Mouse (Mus musculus): ENCODE measurements around the gene Dcaf1. TPM values are rescaled to one million over a fixed set of nuclear protein-coding genes. Genes with fewer than 3 reads are reported as not detected.

The Dcaf1 gene
- polyA plus RNA-seq, 1 experiment from 2014 or later = 28.6 TPM

- Histone ChIP-seq H3K9me3 (ENCODE audit: control insufficient read depth, low read length) (no peaks in the 10 kb centered on the region), H3K4me1 (ENCODE audit: control insufficient read depth, insufficient read depth, low read length) (no peaks in the 10 kb centered on the region), H3K4me2 (no peak overlapping the region), H3K36me3 (ENCODE audit: control insufficient read depth, insufficient read depth, low read length) (peaks cover 20% of the 10 kb centered on the region), H3K27me3 (ENCODE audit: control insufficient read depth, insufficient read depth, low read length) (no peaks in the 10 kb centered on the region), H3K4me3 (ENCODE audit: low read depth, low read length) (no peak overlapping the region), H3K27ac (ENCODE audit: low read depth, low read length) (no peak overlapping the region), H3K9ac (ENCODE audit: low read length) (no peak overlapping the region)
- ATAC-seq (ENCODE audit: low FRiP score) (no peak), DNase-seq (ENCODE audit: low spot score, missing footprints) (no peak)
- 85% methylated on average over 3 of the region's 3 CpGs for WGBS
Observed at GRCm38 (mm10) chr9:106856664-106857063, 35.0 kb downstream of the Dcaf1 start.

GRCm38 (mm10) chr9:106858036-106858435 lies 36.4 kb downstream of the Dcaf1 start:
- no peak overlapping the region for H3K27ac ChIP-seq (ENCODE audit: low read depth, low read length)
- DNase-seq (ENCODE audit: low spot score, missing footprints) (no peak), ATAC-seq (ENCODE audit: low FRiP score) (no peak)
- no peaks in the 10 kb centered on the region for H3K27me3 ChIP-seq (ENCODE audit: control insufficient read depth, insufficient read depth, low read length)
- H3K9ac ChIP-seq (ENCODE audit: low read length) = no peak overlapping the region
- peaks cover 16% of the 10 kb centered on the region for H3K36me3 ChIP-seq (ENCODE audit: control insufficient read depth, insufficient read depth, low read length)
- no peaks in the 10 kb centered on the region for H3K4me1 ChIP-seq (ENCODE audit: control insufficient read depth, insufficient read depth, low read length)
- H3K4me3 ChIP-seq (ENCODE audit: low read depth, low read length) = no peak overlapping the region
- no peak overlapping the region for H3K4me2 ChIP-seq
- WGBS = 92% methylated on average over 11 of the region's 11 CpGs
- no peaks in the 10 kb centered on the region for H3K9me3 ChIP-seq (ENCODE audit: control insufficient read depth, low read length)

GRCm38 (mm10) chr9:106874216-106874615 lies 52.5 kb downstream of the Dcaf1 start:
- Histone ChIP-seq H3K4me1 (ENCODE audit: control insufficient read depth, insufficient read depth, low read length) (no peaks in the 10 kb centered on the region), H3K9me3 (ENCODE audit: control insufficient read depth, low read length) (no peaks in the 10 kb centered on the region), H3K27me3 (ENCODE audit: control insufficient read depth, insufficient read depth, low read length) (no peaks in the 10 kb centered on the region), H3K9ac (ENCODE audit: low read length) (no peak overlapping the region), H3K4me2 (no peak overlapping the region), H3K36me3 (ENCODE audit: control insufficient read depth, insufficient read depth, low read length) (peaks cover 9% of the 10 kb centered on the region; the same call in 1 of the 2 replicates), H3K27ac (ENCODE audit: low read depth, low read length) (no peak overlapping the region), H3K4me3 (ENCODE audit: low read depth, low read length) (no peak overlapping the region)
- WGBS = 84% methylated on average over 5 of the region's 5 CpGs
- ATAC-seq (ENCODE audit: low FRiP score) = no peak
- no peak for DNase-seq (ENCODE audit: low spot score, missing footprints)

GRCm38 (mm10) chr9:106876666-106877065 lies 55.0 kb downstream of the Dcaf1 start:
- Histone ChIP-seq H3K4me3 (ENCODE audit: low read depth, low read length) (no peak overlapping the region), H3K9me3 (ENCODE audit: control insufficient read depth, low read length) (no peaks in the 10 kb centered on the region), H3K9ac (ENCODE audit: low read length) (no peak overlapping the region), H3K4me1 (ENCODE audit: control insufficient read depth, insufficient read depth, low read length) (peaks cover 3% of the 10 kb centered on the region; the same call in 1 of the 2 replicates), H3K4me2 (no peak overlapping the region), H3K27me3 (ENCODE audit: control insufficient read depth, insufficient read depth, low read length) (no peaks in the 10 kb centered on the region), H3K36me3 (ENCODE audit: control insufficient read depth, insufficient read depth, low read length) (peaks cover 12% of the 10 kb centered on the region), H3K27ac (ENCODE audit: low read depth, low read length) (no peak overlapping the region)
- 94% methylated on average over 3 of the region's 3 CpGs for WGBS
- ATAC-seq (ENCODE audit: low FRiP score) = no peak
- DNase-seq (ENCODE audit: low spot score, missing footprints) = peak; percentile 71

GRCm38 (mm10) chr9:106879471-106879870 lies 57.8 kb downstream of the Dcaf1 start:
- 66% methylated on average over 4 of the region's 4 CpGs for WGBS
- H3K4me2 ChIP-seq = no peak overlapping the region
- no peaks in the 10 kb centered on the region for H3K9me3 ChIP-seq (ENCODE audit: control insufficient read depth, low read length)
- H3K36me3 ChIP-seq (ENCODE audit: control insufficient read depth, insufficient read depth, low read length) = peaks cover 22% of the 10 kb centered on the region
- no peak overlapping the region for H3K9ac ChIP-seq (ENCODE audit: low read length)
- no peak overlapping the region for H3K27ac ChIP-seq (ENCODE audit: low read depth, low read length)
- no peak overlapping the region for H3K4me3 ChIP-seq (ENCODE audit: low read depth, low read length)
- ATAC-seq (ENCODE audit: low FRiP score) (no peak), DNase-seq (ENCODE audit: low spot score, missing footprints) (peak; percentile 84)
- no peaks in the 10 kb centered on the region for H3K27me3 ChIP-seq (ENCODE audit: control insufficient read depth, insufficient read depth, low read length)
- H3K4me1 ChIP-seq (ENCODE audit: control insufficient read depth, insufficient read depth, low read length) = peaks cover 25% of the 10 kb centered on the region

- no peak overlapping the region for H3K27ac ChIP-seq (ENCODE audit: low read depth, low read length)
- H3K4me2 ChIP-seq = no peak overlapping the region
- no peak overlapping the region for H3K9ac ChIP-seq (ENCODE audit: low read length)
- no peak overlapping the region for H3K4me3 ChIP-seq (ENCODE audit: low read depth, low read length)
- ATAC-seq (ENCODE audit: low FRiP score) = no peak
- 57% methylated on average over 4 of the region's 4 CpGs for WGBS
- H3K4me1 ChIP-seq (ENCODE audit: control insufficient read depth, insufficient read depth, low read length) = peaks cover 37% of the 10 kb centered on the region
- H3K27me3 ChIP-seq (ENCODE audit: control insufficient read depth, insufficient read depth, low read length) = no peaks in the 10 kb centered on the region
- DNase-seq (ENCODE audit: low spot score, missing footprints) = peak; percentile 83
- peaks cover 21% of the 10 kb centered on the region for H3K36me3 ChIP-seq (ENCODE audit: control insufficient read depth, insufficient read depth, low read length)
- no peaks in the 10 kb centered on the region for H3K9me3 ChIP-seq (ENCODE audit: control insufficient read depth, low read length)
Observed at GRCm38 (mm10) chr9:106881071-106881755, 59.5 kb downstream of the Dcaf1 start.

- no peak overlapping the region for H3K27ac ChIP-seq (ENCODE audit: low read depth, low read length)
- ATAC-seq (ENCODE audit: low FRiP score) = no peak
- DNase-seq (ENCODE audit: low spot score, missing footprints) = peak; percentile 84
- peaks cover 16% of the 10 kb centered on the region for H3K36me3 ChIP-seq (ENCODE audit: control insufficient read depth, insufficient read depth, low read length)
- no peaks in the 10 kb centered on the region for H3K27me3 ChIP-seq (ENCODE audit: control insufficient read depth, insufficient read depth, low read length)
- H3K9ac ChIP-seq (ENCODE audit: low read length) = no peak overlapping the region
- no peak overlapping the region for H3K4me3 ChIP-seq (ENCODE audit: low read depth, low read length)
- WGBS = 72% methylated on average over 4 of the region's 4 CpGs
- H3K4me1 ChIP-seq (ENCODE audit: control insufficient read depth, insufficient read depth, low read length) = peaks cover 37% of the 10 kb centered on the region
- H3K9me3 ChIP-seq (ENCODE audit: control insufficient read depth, low read length) = no peaks in the 10 kb centered on the region
- no peak overlapping the region for H3K4me2 ChIP-seq
Observed at GRCm38 (mm10) chr9:106882176-106882575, 60.5 kb downstream of the Dcaf1 start.

- Histone ChIP-seq H3K4me2 (peak overlapping the region; percentile 28), H3K36me3 (ENCODE audit: control insufficient read depth, insufficient read depth, low read length) (peaks cover 17% of the 10 kb centered on the region), H3K9me3 (ENCODE audit: control insufficient read depth, low read length) (no peaks in the 10 kb centered on the region), H3K27ac (ENCODE audit: low read depth, low read length) (no peak overlapping the region), H3K4me1 (ENCODE audit: control insufficient read depth, insufficient read depth, low read length) (peaks cover 41% of the 10 kb centered on the region), H3K9ac (ENCODE audit: low read length) (peak overlapping the region; percentile 12; the same call in 1 of the 2 replicates), H3K27me3 (ENCODE audit: control insufficient read depth, insufficient read depth, low read length) (no peaks in the 10 kb centered on the region), H3K4me3 (ENCODE audit: low read depth, low read length) (peak overlapping the region; percentile 9; the same call in 1 of the 2 replicates)
- WGBS = 91% methylated on average over 3 of the region's 3 CpGs
- no peak for ATAC-seq (ENCODE audit: low FRiP score)
- peak; percentile 84 for DNase-seq (ENCODE audit: low spot score, missing footprints)
Observed at GRCm38 (mm10) chr9:106883085-106883484, 61.4 kb downstream of the Dcaf1 start.

GRCm38 (mm10) chr9:106884306-106884705 lies 62.6 kb downstream of the Dcaf1 start:
- Histone ChIP-seq H3K4me2 (peak overlapping the region; percentile 100), H3K4me1 (ENCODE audit: control insufficient read depth, insufficient read depth, low read length) (peaks cover 41% of the 10 kb centered on the region), H3K27me3 (ENCODE audit: control insufficient read depth, insufficient read depth, low read length) (no peaks in the 10 kb centered on the region), H3K9ac (ENCODE audit: low read length) (peak overlapping the region; percentile 99), H3K36me3 (ENCODE audit: control insufficient read depth, insufficient read depth, low read length) (peaks cover 26% of the 10 kb centered on the region), H3K27ac (ENCODE audit: low read depth, low read length) (no peak overlapping the region), H3K9me3 (ENCODE audit: control insufficient read depth, low read length) (no peaks in the 10 kb centered on the region), H3K4me3 (ENCODE audit: low read depth, low read length) (peak overlapping the region; percentile 98)
- ATAC-seq (ENCODE audit: low FRiP score) (no peak), DNase-seq (ENCODE audit: low spot score, missing footprints) (peak; percentile 90)
- WGBS = 50% methylated on average over 16 of the region's 16 CpGs
